14 mouse cellular contexts compared by ENCODE assay signal in the genomic region with DNA sequence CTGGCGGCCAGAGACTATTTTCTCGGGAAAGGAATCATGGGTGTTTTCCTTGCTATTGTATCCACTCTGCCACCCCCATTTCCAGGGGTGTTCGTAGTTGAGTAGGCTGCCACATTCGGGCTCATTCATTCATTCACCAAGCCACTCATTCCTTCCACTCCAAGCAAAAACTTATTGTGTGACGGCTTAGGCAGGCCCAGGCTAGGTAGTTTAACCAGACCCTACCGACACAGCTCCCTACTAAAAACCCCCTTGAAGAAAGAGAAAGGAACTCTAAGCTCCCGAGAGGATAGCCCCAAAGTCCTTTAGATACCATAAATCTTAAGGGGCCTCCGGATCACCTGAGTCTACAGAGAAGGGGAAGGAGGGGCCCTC. TPM values are rescaled to one million over a fixed set of nuclear protein-coding genes. Genes with fewer than 3 reads are reported as not detected.
DNase-seq lines count a peak whose midpoint lies in the region; ATAC-seq lines count a peak whose summit lies in the region.
"Had no signal": no experiment of that assay in that cellular context is flagged by ENCODE, and none has a peak within 500 bp of the region (broad histone marks: within the 10 kb centered on the region; RNA-seq: fewer than 3 reads in every experiment).

No protein-coding gene starts in this region.

- no peak overlapping the region for H3K9ac ChIP-seq in hindbrain, embryonic 11.5 days (ENCODE audit: low read depth, low read length)
- H3K9ac ChIP-seq in hindbrain, embryonic 14.5 days: no peak overlapping the region
- no peak overlapping the region; the same call in 1 of the 2 replicates for H3K9ac ChIP-seq in forebrain, embryonic 13.5 days
- H3K9ac ChIP-seq in limb, embryonic 13.5 days: no peak overlapping the region

- no peaks in the 10 kb centered on the region; the same call in 1 of the 2 replicates for H3K4me1 ChIP-seq in hindbrain, embryonic 11.5 days (replicated peaks; ENCODE audit: control insufficient read depth, insufficient read depth, low read length)
- peaks cover 18% of the 10 kb centered on the region; the same call in 1 of the 2 replicates for H3K4me1 ChIP-seq in hindbrain, embryonic 14.5 days (replicated peaks; ENCODE audit: control insufficient read depth, insufficient read depth, low read length)
- peaks cover 40% of the 10 kb centered on the region for H3K4me1 ChIP-seq in embryonic facial prominence, embryonic 10.5 days
- peaks cover 32% of the 10 kb centered on the region for H3K4me1 ChIP-seq in forebrain, embryonic 13.5 days
- peaks cover 29% of the 10 kb centered on the region for H3K4me1 ChIP-seq in limb, embryonic 13.5 days

- no peak overlapping the region for H3K4me3 ChIP-seq in hindbrain, embryonic 11.5 days (ENCODE audit: low read depth, low read length)
- H3K4me3 ChIP-seq in hindbrain, embryonic 14.5 days (replicated peaks; ENCODE audit: low read length): no peak overlapping the region
- H3K4me3 ChIP-seq in embryonic facial prominence, embryonic 10.5 days: peak overlapping the region; percentile 54; the same call in 1 of the 2 replicates
- H3K4me3 ChIP-seq in forebrain, embryonic 13.5 days: peak overlapping the region; percentile 39; the same call in 1 of the 2 replicates
- peak overlapping the region; percentile 43 for H3K4me3 ChIP-seq in limb, embryonic 13.5 days

- H3K4me2 ChIP-seq in hindbrain, embryonic 11.5 days (replicated peaks; ENCODE audit: low read depth, low read length): peak overlapping the region; percentile 48
- no peak overlapping the region; the same call in 1 of the 2 replicates for H3K4me2 ChIP-seq in hindbrain, embryonic 14.5 days (replicated peaks)
- peak overlapping the region; percentile 62 for H3K4me2 ChIP-seq in forebrain, embryonic 13.5 days
- peak overlapping the region; percentile 76 for H3K4me2 ChIP-seq in limb, embryonic 13.5 days (replicated peaks)

- DNase-seq in hindbrain, embryonic 11.5 days (ENCODE audit: low spot score): no peak
- DNase-seq in hindbrain, embryonic 14.5 days (ENCODE audit: low spot score): no peak
- no peak for DNase-seq in embryonic facial prominence, embryonic 10.5 days (ENCODE audit: low spot score)
- no peak for DNase-seq in right cerebral cortex, postnatal 4 days
- no peak for DNase-seq in cerebellum, postnatal 10 days
- no peak for DNase-seq in left cerebral cortex, adult 8-10 months (ENCODE audit: low spot score in 2 of 2)
- DNase-seq: cerebellum, postnatal 25 days; gastrocnemius, postnatal 25 days; kidney, postnatal 10 days had no signal

- no peaks in the 10 kb centered on the region for H3K9me3 ChIP-seq in hindbrain, embryonic 11.5 days (ENCODE audit: control insufficient read depth, low read length)
- no peaks in the 10 kb centered on the region for H3K9me3 ChIP-seq in hindbrain, embryonic 14.5 days (ENCODE audit: control insufficient read depth, low read length)
- H3K9me3 ChIP-seq in embryonic facial prominence, embryonic 10.5 days: no peaks in the 10 kb centered on the region
- no peaks in the 10 kb centered on the region for H3K9me3 ChIP-seq in forebrain, embryonic 13.5 days (replicated peaks)
- no peaks in the 10 kb centered on the region for H3K9me3 ChIP-seq in limb, embryonic 13.5 days

- no peaks in the 10 kb centered on the region for H3K36me3 ChIP-seq in hindbrain, embryonic 11.5 days (ENCODE audit: control insufficient read depth, insufficient read depth, low read length)
- no peaks in the 10 kb centered on the region for H3K36me3 ChIP-seq in hindbrain, embryonic 14.5 days (replicated peaks; ENCODE audit: control insufficient read depth, insufficient read depth)
- no peaks in the 10 kb centered on the region for H3K36me3 ChIP-seq in embryonic facial prominence, embryonic 10.5 days (replicated peaks)
- H3K36me3 ChIP-seq in forebrain, embryonic 13.5 days (ENCODE audit: poor library complexity, severe bottlenecking): no peaks in the 10 kb centered on the region
- no peaks in the 10 kb centered on the region for H3K36me3 ChIP-seq in limb, embryonic 13.5 days

- H3K27ac ChIP-seq in hindbrain, embryonic 11.5 days (ENCODE audit: low read depth, low read length): peak overlapping the region; percentile 88
- no peak overlapping the region for H3K27ac ChIP-seq in hindbrain, embryonic 14.5 days
- H3K27ac ChIP-seq in embryonic facial prominence, embryonic 10.5 days (replicated peaks): peak overlapping the region; percentile 52; the same call in 1 of the 2 replicates
- H3K27ac ChIP-seq in forebrain, embryonic 13.5 days: peak overlapping the region; percentile 65
- H3K27ac ChIP-seq in limb, embryonic 13.5 days: no peak overlapping the region
- H3K27ac ChIP-seq: left cerebral cortex, adult 2 months had no signal

- WGBS in hindbrain, embryonic 11.5 days: 17% methylated on average over 8 of the region's 8 CpGs
- 25% methylated on average over 8 of the region's 8 CpGs for WGBS in hindbrain, embryonic 14.5 days
- WGBS in embryonic facial prominence, embryonic 10.5 days: 21% methylated on average over 8 of the region's 8 CpGs
- WGBS in forebrain, embryonic 13.5 days: 11% methylated on average over 8 of the region's 8 CpGs
- WGBS in limb, embryonic 13.5 days: 40% methylated on average over 8 of the region's 8 CpGs

- H3K27me3 ChIP-seq in hindbrain, embryonic 11.5 days (ENCODE audit: control insufficient read depth, insufficient read depth, low read length): peaks cover 10% of the 10 kb centered on the region
- peaks cover 4% of the 10 kb centered on the region; the same call in 1 of the 2 replicates for H3K27me3 ChIP-seq in hindbrain, embryonic 14.5 days (ENCODE audit: control insufficient read depth, insufficient read depth, low read length)
- H3K27me3 ChIP-seq in embryonic facial prominence, embryonic 10.5 days (replicated peaks; ENCODE audit: low read depth, poor library complexity, severe bottlenecking): peaks cover 98% of the 10 kb centered on the region
- H3K27me3 ChIP-seq in forebrain, embryonic 13.5 days: peaks cover 91% of the 10 kb centered on the region
- peaks cover 54% of the 10 kb centered on the region for H3K27me3 ChIP-seq in limb, embryonic 13.5 days

- no peak for ATAC-seq in hindbrain, embryonic 11.5 days (ENCODE audit: low FRiP score)
- ATAC-seq in hindbrain, embryonic 14.5 days (ENCODE audit: low FRiP score): no peak
- ATAC-seq in forebrain, embryonic 13.5 days: peak; percentile 5; the same call in 1 of the 2 replicates
- ATAC-seq in limb, embryonic 13.5 days (ENCODE audit: low FRiP score, low read depth): no peak
- ATAC-seq: CD4-positive, CD25-positive, alpha-beta regulatory T cell, adult 4 months had no signal

RNA-seq across cellular contexts. Expression of a gene that starts 16.3 kb away (rescaled TPM):
- polyA plus RNA-seq in hindbrain, embryonic 11.5 days (2014; fragmentation: Nextera tagmentation; extraction: Ambion mirVana): 942 and 1,091 TPM in 2 replicates
- 293 and 336 TPM in 2 replicates for polyA plus RNA-seq in hindbrain, embryonic 14.5 days (2014; fragmentation: Nextera tagmentation; extraction: Ambion mirVana)
- 355 and 407 TPM in 2 replicates for polyA plus RNA-seq in embryonic facial prominence, embryonic 10.5 days (2016; fragmentation: Nextera tagmentation; extraction: Ambion mirVana)
- polyA plus RNA-seq in forebrain, embryonic 13.5 days (2015; fragmentation: Nextera tagmentation; extraction: Ambion mirVana): 140 and 149 TPM in 2 replicates
- 1,335 and 1,388 TPM in 2 replicates for polyA plus RNA-seq in limb, embryonic 13.5 days (2015; fragmentation: Nextera tagmentation; extraction: Ambion mirVana)
- total RNA-seq in left cerebral cortex, adult 8-10 months (2022): 10 to 100 TPM; 16.4 to 17.3 (median 16.9) TPM

RNA-seq across cellular contexts. Expression of a gene that starts 29.0 kb away (rescaled TPM):
- polyA plus RNA-seq in hindbrain, embryonic 11.5 days (2014; fragmentation: Nextera tagmentation; extraction: Ambion mirVana): 0.14 and 0.71 TPM in 2 replicates
- polyA plus RNA-seq in hindbrain, embryonic 14.5 days (2014; fragmentation: Nextera tagmentation; extraction: Ambion mirVana): 0.90 and 1.0 TPM in 2 replicates
- polyA plus RNA-seq in embryonic facial prominence, embryonic 10.5 days (2016; fragmentation: Nextera tagmentation; extraction: Ambion mirVana): 0.26 and 0.96 TPM in 2 replicates
- 0.15 and 0.45 TPM in 2 replicates for polyA plus RNA-seq in forebrain, embryonic 13.5 days (2015; fragmentation: Nextera tagmentation; extraction: Ambion mirVana)
- 1.4 and 1.5 TPM in 2 replicates for polyA plus RNA-seq in limb, embryonic 13.5 days (2015; fragmentation: Nextera tagmentation; extraction: Ambion mirVana)
- 1 to 10 TPM in 3 of 4 experiments, under 1 TPM in 1; 0.78 to 1.8 (median 1.2) TPM for total RNA-seq in left cerebral cortex, adult 8-10 months (2022)
- polyA plus RNA-seq: CD4-positive, CD25-positive, alpha-beta regulatory T cell, adult 4 months had no signal

RNA-seq across cellular contexts. Expression of a gene that starts 58.4 kb away (rescaled TPM):
- polyA plus RNA-seq in hindbrain, embryonic 11.5 days (2014; fragmentation: Nextera tagmentation; extraction: Ambion mirVana): 1.3 and 2.1 TPM in 2 replicates
- polyA plus RNA-seq in hindbrain, embryonic 14.5 days (2014; fragmentation: Nextera tagmentation; extraction: Ambion mirVana): 0.57 and 0.87 TPM in 2 replicates
- 2.7 and 2.9 TPM in 2 replicates for polyA plus RNA-seq in embryonic facial prominence, embryonic 10.5 days (2016; fragmentation: Nextera tagmentation; extraction: Ambion mirVana)
- 0.55 TPM in 1 of 2 replicates, not detected in the other for polyA plus RNA-seq in forebrain, embryonic 13.5 days (2015; fragmentation: Nextera tagmentation; extraction: Ambion mirVana)
- 20.4 and 23.2 TPM in 2 replicates for polyA plus RNA-seq in limb, embryonic 13.5 days (2015; fragmentation: Nextera tagmentation; extraction: Ambion mirVana)
- not detected for total RNA-seq in left cerebral cortex, adult 8-10 months (2022)
- total RNA-seq: gastrocnemius, postnatal 25 days; heart, postnatal 25 days; left cerebral cortex, adult 2 months had no signal

Comparison
In these comparisons a context has a peak if more than half of its experiments do, and no peak if none do; other contexts are left out.
1. H3K27ac ChIP-seq: peak in hindbrain, embryonic 11.5 days (single experiment), embryonic facial prominence, embryonic 10.5 days (single experiment) and forebrain, embryonic 13.5 days (single experiment); none in hindbrain, embryonic 14.5 days (single experiment) and limb, embryonic 13.5 days (single experiment).
2. H3K4me3 ChIP-seq: peak in embryonic facial prominence, embryonic 10.5 days (single experiment), forebrain, embryonic 13.5 days (single experiment) and limb, embryonic 13.5 days (single experiment); none in hindbrain, embryonic 11.5 days (single experiment) and hindbrain, embryonic 14.5 days (single experiment).